Mouse (Mus musculus): ENCODE results near the gene Tmem179. TPM values are rescaled to one million over a fixed set of nuclear protein-coding genes. Genes with fewer than 3 reads are reported as not detected.

Tmem179 gene
- total and polyA plus RNA-seq, 3 experiments: not detected

GRCm38 (mm10) chr12:112537233-112537632, 20.7 kb upstream of the Tmem179 start:
- Histone ChIP-seq H3K9me3 (replicated peaks; ENCODE audit: low read length) (no peaks in the 10 kb centered on the region), H3K27ac (ENCODE audit: insufficient read depth, low read depth) (no peak overlapping the region), H3K4me1 (ENCODE audit: control insufficient read depth in 1 of 2, insufficient read depth in 2 of 2) (no peaks in the 10 kb centered on the region), H3K9ac (ENCODE audit: insufficient read depth, low read depth) (no peak overlapping the region), H3K4me3 (replicated peaks in 1 of 3; ENCODE audit: low read depth in 2 of 3, low read length in 2 of 3, poor library complexity in 1 of 3) (no peak overlapping the region), H3K4me2 (ENCODE audit: insufficient read depth, low read depth, poor library complexity, severe bottlenecking) (no peak overlapping the region), H3K79me2 (replicated peaks; ENCODE audit: control insufficient read depth, extremely low read depth, insufficient read depth, poor library complexity, severe bottlenecking) (no peaks in the 10 kb centered on the region), H3K27me3 (replicated peaks) (peaks cover 97% of the 10 kb centered on the region), H3K36me3 (replicated peaks in 1 of 2; ENCODE audit: control insufficient read depth in 1 of 2, insufficient read depth in 1 of 2, low read length in 1 of 2) (no peaks in the 10 kb centered on the region)
- in situ Hi-C loops (cut with MboI; ENCODE audit: low pct_ligation_motif_present, low pct_unique_long_range_greater_than_20kb, low sequenced_read_pairs) (loop anchor here (10.0 kb wide), 1 partner anchor 392 kb away; the partner anchor contains the start of gene Kif26a), dilution Hi-C loops (cut with MboI; ENCODE audit: extremely low pct_ligation_motif_present, extremely low pct_unique_long_range_greater_than_20kb, low sequenced_read_pairs) (no loop called here)
- TF ChIP-seq RAD21 (IDR thresholded peaks at IDR 0.05; ENCODE audit: low read depth, low read length): no peak
- no peak for TF ChIP-seq BHLHE40 (IDR thresholded peaks at IDR 0.05; ENCODE audit: low read depth, low read length)
- no peak for TF ChIP-seq SMC3 (IDR thresholded peaks at IDR 0.05; ENCODE audit: low read depth, low read length)
- TF ChIP-seq ELF1 (IDR thresholded peaks at IDR 0.05; ENCODE audit: low read depth, low read length): no peak
- TF ChIP-seq TBP (conservative IDR thresholded peaks at IDR 0.05; ENCODE audit: low read depth, low read length): no peak
- no peak for TF ChIP-seq MYC (IDR thresholded peaks at IDR 0.05; ENCODE audit: low read depth, low read length)
- no peak for DNase-seq (ENCODE audit: extremely low read depth)

GRCm38 (mm10) chr12:112533758-112534157, 17.2 kb upstream of the Tmem179 start:
- H3K9me3 ChIP-seq (replicated peaks; ENCODE audit: low read length): no peaks in the 10 kb centered on the region
- no peak overlapping the region for H3K4me2 ChIP-seq (ENCODE audit: insufficient read depth, low read depth, poor library complexity, severe bottlenecking)
- no peak overlapping the region for H3K4me3 ChIP-seq (replicated peaks in 1 of 3; ENCODE audit: low read depth in 2 of 3, low read length in 2 of 3, poor library complexity in 1 of 3)
- no peaks in the 10 kb centered on the region for H3K36me3 ChIP-seq (replicated peaks in 1 of 2; ENCODE audit: control insufficient read depth in 1 of 2, insufficient read depth in 1 of 2, low read length in 1 of 2)
- dilution Hi-C loops (cut with MboI; ENCODE audit: extremely low pct_ligation_motif_present, extremely low pct_unique_long_range_greater_than_20kb, low sequenced_read_pairs) (no loop called here), in situ Hi-C loops (cut with MboI; ENCODE audit: low pct_ligation_motif_present, low pct_unique_long_range_greater_than_20kb, low sequenced_read_pairs) (loop anchor here (10.0 kb wide), 1 partner anchor 389 kb away; the partner anchor contains the start of gene Kif26a)
- H3K9ac ChIP-seq (ENCODE audit: insufficient read depth, low read depth): no peak overlapping the region
- peaks cover 90% of the 10 kb centered on the region for H3K27me3 ChIP-seq (replicated peaks)
- no peaks in the 10 kb centered on the region for H3K79me2 ChIP-seq (replicated peaks; ENCODE audit: control insufficient read depth, extremely low read depth, insufficient read depth, poor library complexity, severe bottlenecking)
- H3K4me1 ChIP-seq (ENCODE audit: control insufficient read depth in 1 of 2, insufficient read depth in 2 of 2): no peaks in the 10 kb centered on the region
- no peak overlapping the region for H3K27ac ChIP-seq (ENCODE audit: insufficient read depth, low read depth)
- no peak for TF ChIP-seq MAZ (IDR thresholded peaks at IDR 0.05; ENCODE audit: low read depth, low read length)
- TF ChIP-seq USF2 (conservative IDR thresholded peaks at IDR 0.05; ENCODE audit: low read depth, low read length): no peak
- TF ChIP-seq USF1 (IDR thresholded peaks at IDR 0.05; ENCODE audit: low read depth, low read length): no peak
- TF ChIP-seq KAT2A (IDR thresholded peaks at IDR 0.05; ENCODE audit: insufficient replicate concordance, low read length): no peak
- TF ChIP-seq CTCF (conservative IDR thresholded peaks at IDR 0.05 in 1 of 2, IDR thresholded peaks at IDR 0.05 in 1 of 2; ENCODE audit: low read depth in 2 of 2, low read length in 2 of 2): no peak
- no peak for TF ChIP-seq ZMIZ1 (IDR thresholded peaks at IDR 0.05; ENCODE audit: low read depth, low read length)
- no peak for TF ChIP-seq BHLHE40 (IDR thresholded peaks at IDR 0.05; ENCODE audit: low read depth, low read length)
- TF ChIP-seq MAX (IDR thresholded peaks at IDR 0.05; ENCODE audit: low read length): no peak
- TF ChIP-seq POLR2AphosphoS2 (IDR thresholded peaks at IDR 0.05; ENCODE audit: low read depth, low read length): no peak
- no peak for TF ChIP-seq HCFC1 (IDR thresholded peaks at IDR 0.05; ENCODE audit: low read depth, low read length)
- no peak for TF ChIP-seq JUND (conservative IDR thresholded peaks at IDR 0.05; ENCODE audit: low read depth, low read length)
- TF ChIP-seq EP300 (IDR thresholded peaks at IDR 0.05; ENCODE audit: low read length): no peak
- TF ChIP-seq MEF2A (IDR thresholded peaks at IDR 0.05; ENCODE audit: borderline replicate concordance, low read depth, low read length): no peak
- no peak for TF ChIP-seq MAFK (IDR thresholded peaks at IDR 0.05; ENCODE audit: insufficient replicate concordance, low read length)
- no peak for TF ChIP-seq ETS1 (conservative IDR thresholded peaks at IDR 0.05; ENCODE audit: low read depth, low read length)
- no peak for TF ChIP-seq SMC3 (IDR thresholded peaks at IDR 0.05; ENCODE audit: low read depth, low read length)
- no peak for DNase-seq (ENCODE audit: extremely low read depth)
